Mouse (Mus musculus): ENCODE measurements around the gene Gm17268.

The Gm17268 gene

DNA sequence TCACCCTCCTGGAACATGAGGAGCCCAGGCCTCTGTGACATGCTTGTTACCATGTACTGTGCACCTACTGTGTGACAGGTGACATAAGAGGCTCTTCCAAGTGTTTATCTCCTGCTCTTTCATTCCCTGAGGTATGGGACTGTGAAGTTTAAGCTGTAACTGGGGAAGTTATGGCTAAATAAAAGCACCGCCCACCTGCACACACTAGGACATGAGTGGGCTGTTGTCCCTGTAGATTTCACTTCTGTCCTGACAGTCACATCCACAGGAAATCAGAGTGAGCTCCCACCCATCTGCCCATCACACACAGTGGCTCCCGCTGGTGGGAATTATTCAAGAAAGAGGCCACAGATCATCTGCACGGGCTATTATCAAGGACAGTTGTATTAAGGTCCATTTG is 28.2 kb downstream of the Gm17268 start:
- no peaks in the 10 kb centered on the region for H3K27me3 ChIP-seq (ENCODE audit: insufficient read depth, low read length)
- TF ChIP-seq NANOG (IDR thresholded peaks at IDR 0.05; ENCODE audit: borderline replicate concordance, low read length) (no peak), CTCF (conservative IDR thresholded peaks at IDR 0.05; ENCODE audit: low read length) (no peak), POU5F1 (IDR thresholded peaks at IDR 0.05; ENCODE audit: borderline replicate concordance, low read length) (no peak)
- H3K4me3 ChIP-seq (replicated peaks; ENCODE audit: low read length) = no peak overlapping the region
- no peaks in the 10 kb centered on the region for H3K36me3 ChIP-seq (ENCODE audit: insufficient read depth, low read length)
- H3K9me3 ChIP-seq (ENCODE audit: low read length) = peaks cover 16% of the 10 kb centered on the region
- H3K4me1 ChIP-seq (replicated peaks; ENCODE audit: low read depth, low read length) = no peaks in the 10 kb centered on the region; the same call in 1 of the 2 replicates

DNA sequence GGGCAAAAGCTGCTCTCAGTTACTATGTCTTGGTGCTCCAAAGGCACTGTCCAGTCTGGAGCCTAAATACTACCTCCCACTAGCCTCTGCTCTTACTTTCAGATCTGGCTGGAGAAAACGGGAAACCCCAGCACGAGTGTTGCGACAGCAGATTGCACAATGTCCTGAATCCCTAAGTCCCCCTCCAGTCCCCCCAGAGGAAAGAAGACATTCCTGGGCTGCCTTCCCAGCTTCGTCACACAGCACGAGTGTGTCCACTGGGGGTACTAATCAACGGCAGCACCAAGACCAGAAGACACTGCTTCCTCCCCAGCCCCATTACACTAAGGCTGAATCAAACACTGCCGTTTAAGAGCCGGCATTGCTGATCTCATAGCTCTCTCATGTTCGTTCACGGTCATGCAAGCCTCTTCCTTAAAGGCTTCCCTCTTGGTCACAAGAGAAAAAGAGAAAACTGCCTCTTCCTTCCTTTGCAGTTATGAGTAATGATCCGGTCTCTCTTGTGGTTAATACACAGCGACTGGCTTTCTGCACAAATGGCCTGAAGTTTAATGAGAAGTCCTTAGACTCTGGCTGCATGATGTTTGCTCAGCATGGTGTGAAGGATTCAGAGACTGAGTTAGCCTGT is 31.5 kb downstream of the Gm17268 start:
- Histone ChIP-seq H3K4me1 (replicated peaks; ENCODE audit: low read depth, low read length) (no peaks in the 10 kb centered on the region; the same call in 1 of the 2 replicates), H3K36me3 (ENCODE audit: insufficient read depth, low read length) (no peaks in the 10 kb centered on the region), H3K4me3 (replicated peaks; ENCODE audit: low read length) (no peak overlapping the region), H3K9me3 (ENCODE audit: low read length) (peaks cover 3% of the 10 kb centered on the region), H3K27me3 (ENCODE audit: insufficient read depth, low read length) (no peaks in the 10 kb centered on the region; the same call in 1 of the 2 replicates)
- TF ChIP-seq NANOG (IDR thresholded peaks at IDR 0.05; ENCODE audit: borderline replicate concordance, low read length) (no peak), CTCF (conservative IDR thresholded peaks at IDR 0.05; ENCODE audit: low read length) (no peak)

- Histone ChIP-seq H3K9me3 (ENCODE audit: low read length) (no peaks in the 10 kb centered on the region), H3K4me1 (replicated peaks; ENCODE audit: low read depth, low read length) (no peaks in the 10 kb centered on the region), H3K4me3 (replicated peaks; ENCODE audit: low read length) (no peak overlapping the region), H3K36me3 (ENCODE audit: insufficient read depth, low read length) (no peaks in the 10 kb centered on the region), H3K27me3 (ENCODE audit: insufficient read depth, low read length) (no peaks in the 10 kb centered on the region; the same call in 1 of the 2 replicates)
- TF ChIP-seq NANOG (IDR thresholded peaks at IDR 0.05; ENCODE audit: borderline replicate concordance, low read length) (no peak), CTCF (conservative IDR thresholded peaks at IDR 0.05; ENCODE audit: low read length) (no peak), POU5F1 (IDR thresholded peaks at IDR 0.05; ENCODE audit: borderline replicate concordance, low read length) (no peak)
Observed at GRCm38 (mm10) chr11:82004810-82005209, 33.6 kb downstream of the Gm17268 start.

DNA sequence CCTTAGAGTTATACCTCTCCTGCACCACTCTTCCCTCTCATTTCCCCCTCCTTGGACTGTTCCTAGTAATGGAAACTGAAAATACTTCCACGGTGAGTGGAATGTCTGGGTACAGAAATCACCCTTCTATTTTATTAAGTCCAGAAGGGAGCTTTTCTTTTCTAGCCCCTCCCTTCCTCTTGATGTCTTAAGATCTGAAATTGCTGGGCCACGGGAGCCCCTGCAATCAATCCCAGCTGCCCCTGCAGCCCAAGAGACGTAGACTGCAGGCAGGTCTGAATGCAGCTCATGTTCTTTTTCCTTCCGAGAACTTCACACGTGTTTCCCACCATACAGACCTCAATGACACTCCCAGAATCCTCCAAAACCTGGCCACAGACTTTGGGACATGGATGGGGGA is 37.8 kb downstream of the Gm17268 start:
- no peak for TF ChIP-seq POU5F1 (IDR thresholded peaks at IDR 0.05; ENCODE audit: borderline replicate concordance, low read length)
- TF ChIP-seq NANOG (IDR thresholded peaks at IDR 0.05; ENCODE audit: borderline replicate concordance, low read length) = no peak
- TF ChIP-seq CTCF (conservative IDR thresholded peaks at IDR 0.05; ENCODE audit: low read length) = no peak
- no peaks in the 10 kb centered on the region for H3K4me1 ChIP-seq (replicated peaks; ENCODE audit: low read depth, low read length)
- peaks cover 8% of the 10 kb centered on the region for H3K9me3 ChIP-seq (ENCODE audit: low read length)
- no peak overlapping the region for H3K4me3 ChIP-seq (replicated peaks; ENCODE audit: low read length)
- no peaks in the 10 kb centered on the region for H3K36me3 ChIP-seq (ENCODE audit: insufficient read depth, low read length)
- H3K27me3 ChIP-seq (ENCODE audit: insufficient read depth, low read length) = no peaks in the 10 kb centered on the region; the same call in none of the 2 replicates

DNA sequence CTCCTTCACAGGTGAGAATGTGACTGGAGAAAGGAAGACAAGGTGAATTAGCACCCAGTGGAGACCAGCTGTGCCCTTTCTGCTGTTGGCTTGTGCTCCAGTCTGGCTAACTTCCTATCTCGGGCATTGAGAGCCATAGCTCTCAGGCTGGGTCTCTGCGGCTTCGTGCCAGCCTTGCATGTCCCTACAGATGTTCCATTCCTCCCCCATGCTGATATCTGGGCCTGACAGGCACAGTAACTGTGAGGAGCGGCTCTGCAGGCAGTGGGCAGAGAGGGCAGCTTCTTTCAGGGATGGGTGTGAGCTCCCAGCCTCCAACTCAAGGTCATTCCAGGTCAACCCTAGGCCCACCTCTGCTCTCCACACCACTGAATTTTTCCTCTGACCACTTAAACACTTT is 38.9 kb downstream of the Gm17268 start:
- TF ChIP-seq CTCF (conservative IDR thresholded peaks at IDR 0.05; ENCODE audit: low read length) (no peak), NANOG (IDR thresholded peaks at IDR 0.05; ENCODE audit: borderline replicate concordance, low read length) (no peak), POU5F1 (IDR thresholded peaks at IDR 0.05; ENCODE audit: borderline replicate concordance, low read length) (no peak)
- Histone ChIP-seq H3K36me3 (ENCODE audit: insufficient read depth, low read length) (no peaks in the 10 kb centered on the region), H3K9me3 (ENCODE audit: low read length) (peaks cover 8% of the 10 kb centered on the region), H3K27me3 (ENCODE audit: insufficient read depth, low read length) (no peaks in the 10 kb centered on the region; the same call in none of the 2 replicates), H3K4me3 (replicated peaks; ENCODE audit: low read length) (no peak overlapping the region), H3K4me1 (replicated peaks; ENCODE audit: low read depth, low read length) (no peaks in the 10 kb centered on the region)

- H3K4me1 ChIP-seq (replicated peaks; ENCODE audit: low read depth, low read length) = no peaks in the 10 kb centered on the region
- no peaks in the 10 kb centered on the region for H3K36me3 ChIP-seq (ENCODE audit: insufficient read depth, low read length)
- TF ChIP-seq POU5F1 (IDR thresholded peaks at IDR 0.05; ENCODE audit: borderline replicate concordance, low read length) = no peak
- TF ChIP-seq NANOG (IDR thresholded peaks at IDR 0.05; ENCODE audit: borderline replicate concordance, low read length) = no peak
- H3K9me3 ChIP-seq (ENCODE audit: low read length) = peaks cover 11% of the 10 kb centered on the region
- no peaks in the 10 kb centered on the region; the same call in 1 of the 2 replicates for H3K27me3 ChIP-seq (ENCODE audit: insufficient read depth, low read length)
- H3K4me3 ChIP-seq (replicated peaks; ENCODE audit: low read length) = no peak overlapping the region
Observed at GRCm38 (mm10) chr11:81998646-81999045, 39.7 kb downstream of the Gm17268 start.

DNA sequence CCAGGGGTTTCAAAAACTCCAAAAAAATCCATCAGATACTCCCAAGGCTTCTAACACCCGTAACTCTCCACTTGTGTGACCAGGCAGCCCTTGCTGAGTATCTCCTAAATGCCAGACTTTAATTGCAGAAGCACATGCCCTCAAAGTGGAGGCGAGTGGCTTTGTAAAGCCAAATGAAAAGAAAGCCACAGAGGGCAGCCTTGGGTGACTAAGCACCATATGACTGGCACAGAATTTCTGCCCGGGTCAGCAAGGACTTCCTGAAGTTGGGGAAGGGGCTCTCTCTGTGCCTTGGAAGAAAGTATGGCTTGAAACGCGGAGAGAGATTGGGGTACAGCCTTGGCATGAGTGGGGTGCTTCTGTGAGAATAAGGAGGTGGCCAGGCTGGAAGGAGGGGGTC is 41.3 kb downstream of the Gm17268 start:
- Histone ChIP-seq H3K27me3 (ENCODE audit: insufficient read depth, low read length) (no peaks in the 10 kb centered on the region; the same call in 1 of the 2 replicates), H3K36me3 (ENCODE audit: insufficient read depth, low read length) (no peaks in the 10 kb centered on the region)
- TF ChIP-seq CTCF (conservative IDR thresholded peaks at IDR 0.05; ENCODE audit: low read length) (no peak), POU5F1 (IDR thresholded peaks at IDR 0.05; ENCODE audit: borderline replicate concordance, low read length) (no peak), NANOG (IDR thresholded peaks at IDR 0.05; ENCODE audit: borderline replicate concordance, low read length) (no peak)

GRCm38 (mm10) chr11:81996172-81996841 is 42.1 kb downstream of the Gm17268 start:
- peaks cover 11% of the 10 kb centered on the region for H3K9me3 ChIP-seq (ENCODE audit: low read length)
- H3K27me3 ChIP-seq (ENCODE audit: insufficient read depth, low read length) = no peaks in the 10 kb centered on the region; the same call in 1 of the 2 replicates
- H3K36me3 ChIP-seq (ENCODE audit: insufficient read depth, low read length) = no peaks in the 10 kb centered on the region
- no peaks in the 10 kb centered on the region for H3K4me1 ChIP-seq (replicated peaks; ENCODE audit: low read depth, low read length)
- no peak overlapping the region for H3K4me3 ChIP-seq (replicated peaks; ENCODE audit: low read length)
- TF ChIP-seq NANOG (IDR thresholded peaks at IDR 0.05; ENCODE audit: borderline replicate concordance, low read length) = no peak
- TF ChIP-seq POU5F1 (IDR thresholded peaks at IDR 0.05; ENCODE audit: borderline replicate concordance, low read length) = no peak
- TF ChIP-seq CTCF (conservative IDR thresholded peaks at IDR 0.05; ENCODE audit: low read length) = peak; percentile 87

More for the DNA sequence above, 41.3 kb downstream of the Gm17268 start:
- H3K4me3 ChIP-seq (replicated peaks; ENCODE audit: low read length) = no peak overlapping the region
- peaks cover 11% of the 10 kb centered on the region for H3K9me3 ChIP-seq (ENCODE audit: low read length)
- no peaks in the 10 kb centered on the region for H3K4me1 ChIP-seq (replicated peaks; ENCODE audit: low read depth, low read length)

All from E14TG2a.4 (cell line).